Mouse (Mus musculus): ENCODE data around the gene Rsph9.

GRCm38 (mm10) chr17:46080388-46080787 is 63.6 kb downstream of the Rsph9 start:
- TF ChIP-seq CTCF (IDR thresholded peaks at IDR 0.05; ENCODE audit: borderline replicate concordance, control insufficient read depth, extremely low read depth, insufficient read depth, low read length, poor library complexity) = no peak
- no peak for TF ChIP-seq POLR2A (IDR thresholded peaks at IDR 0.05; ENCODE audit: control insufficient read depth, extremely low read depth, insufficient read depth, low read length, poor library complexity)

Measured in thymus, adult 2 months (tissue).